Mouse (Mus musculus) thymus, adult 2 months (tissue): ENCODE measurements around the gene A1bg.

ENCODE experiments used
- CTCF ChIP-seq: fragments of 200-500 bp; IDR thresholded peaks from 2 replicates; pipeline ENCODE4 v1.5.1; 2012; ENCODE audit warnings: mild to moderate bottlenecking, control low read depth, low read length, moderate library complexity, borderline replicate concordance; ENCODE audit not compliant: control insufficient read depth, poor library complexity, insufficient read depth; ENCODE audit errors: extremely low read depth
- POLR2A ChIP-seq: fragments of 200-500 bp; IDR thresholded peaks from 2 replicates; pipeline ENCODE4 v1.6.1; 2012; ENCODE audit warnings: mild to moderate bottlenecking, low read length, control low read depth, moderate library complexity; ENCODE audit not compliant: control insufficient read depth, poor library complexity, insufficient read depth; ENCODE audit errors: extremely low read depth

DNA sequence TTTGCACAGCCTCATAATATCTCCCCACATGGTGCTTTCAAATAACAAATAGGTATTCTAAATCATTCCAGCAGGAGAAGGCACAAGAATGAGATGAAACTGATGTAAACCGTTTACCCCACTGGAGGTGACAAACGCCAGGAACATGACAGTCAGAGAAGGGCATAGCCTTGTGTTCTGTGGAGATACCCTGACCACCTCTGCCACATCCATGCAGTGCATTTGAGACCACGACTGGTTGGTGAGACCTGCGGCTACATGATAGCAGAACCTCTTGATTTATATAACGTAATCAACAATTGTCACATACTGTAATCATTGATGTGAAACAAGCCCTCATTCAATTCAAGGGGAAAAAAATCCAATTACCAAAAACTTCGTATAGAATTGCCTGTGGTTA lies 47.1 kb downstream of the A1bg start:
- TF ChIP-seq POLR2A (no peak), CTCF (no peak)
